Mouse (Mus musculus): ENCODE measurements around the gene Lmo1. TPM values are rescaled to one million over a fixed set of nuclear protein-coding genes. Genes with fewer than 3 reads are reported as not detected.
A peak's percentile ranks its signal among the peaks of the same experiment; 100 is the strongest.
"Not testable (repeated sequence)": the region's sequence is repeated elsewhere in the genome, so short reads cannot be mapped to it uniquely, and the experiment has no call there.

Gene Lmo1
- polyA plus RNA-seq, 1 experiment from 2014 or later: 5.2 TPM

DNA sequence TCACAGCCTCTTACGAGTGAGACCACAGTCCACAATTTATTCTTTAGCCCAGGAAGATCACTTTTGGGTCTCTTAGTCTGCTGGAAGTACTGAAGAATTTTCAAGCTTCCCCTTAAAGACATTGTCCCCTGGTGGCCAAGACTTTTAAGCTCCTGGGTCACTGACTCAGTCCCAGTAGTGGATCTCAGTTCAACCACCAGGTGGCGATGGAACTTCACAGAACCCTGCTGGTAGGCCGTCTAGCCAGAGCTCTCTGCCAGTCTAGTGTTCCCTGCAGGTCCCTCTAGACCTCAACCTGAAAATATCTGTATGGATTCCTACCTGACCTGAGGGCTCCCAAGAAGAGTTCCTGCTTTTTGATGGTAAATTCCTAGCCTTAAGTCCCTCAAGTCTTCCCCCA, 35.6 kb downstream of the Lmo1 start:
- ATAC-seq (ENCODE audit: insufficient read depth, low FRiP score): peak; percentile 67; the same call in 1 of the 2 replicates
- Histone ChIP-seq H3K4me2 (ENCODE audit: low read depth, low read length) (no peak overlapping the region), H3K4me1 (ENCODE audit: control insufficient read depth, insufficient read depth, low read length) (0 out of 2 replicates have a peak, but pooled peaks cover 2% of the 10 kb centered on the region), H3K27ac (ENCODE audit: low read length) (no peak overlapping the region), H3K9ac (ENCODE audit: low read length) (no peak overlapping the region), H3K9me3 (replicated peaks; ENCODE audit: control insufficient read depth, low read length) (no peaks in the 10 kb centered on the region), H3K27me3 (ENCODE audit: control insufficient read depth, insufficient read depth, low read length) (no peaks in the 10 kb centered on the region), H3K4me3 (replicated peaks; ENCODE audit: low read length) (no peak overlapping the region), H3K36me3 (ENCODE audit: control insufficient read depth, insufficient read depth, low read length) (no peaks in the 10 kb centered on the region)
- WGBS: 9% methylated on average over 3 of the region's 3 CpGs

DNA sequence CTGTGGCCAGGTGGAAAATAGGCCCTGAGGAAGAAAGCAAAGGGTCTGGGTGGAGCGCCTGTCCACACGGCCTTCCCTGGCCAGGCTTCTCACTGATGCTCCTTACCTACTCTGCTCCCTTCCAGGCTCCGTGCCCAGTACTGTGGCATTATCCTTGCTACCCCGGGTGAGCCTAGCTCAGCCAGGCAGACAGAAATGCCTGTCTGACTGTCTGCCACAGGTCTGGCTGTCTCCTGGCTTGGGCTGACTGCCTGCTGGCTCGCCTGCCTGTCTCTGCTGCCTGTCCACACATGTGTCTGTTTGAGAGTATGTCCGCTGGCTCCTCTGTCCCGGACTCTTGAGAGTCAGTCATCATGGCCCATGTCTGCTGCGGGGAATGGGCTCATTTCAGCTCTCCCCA, 37.6 kb downstream of the Lmo1 start:
- ATAC-seq (ENCODE audit: insufficient read depth, low FRiP score): no peak
- no peaks in the 10 kb centered on the region for H3K9me3 ChIP-seq (replicated peaks; ENCODE audit: control insufficient read depth, low read length)
- no peaks in the 10 kb centered on the region for H3K27me3 ChIP-seq (ENCODE audit: control insufficient read depth, insufficient read depth, low read length)
- 82% methylated on average over 8 of the region's 8 CpGs for WGBS
- H3K27ac ChIP-seq (ENCODE audit: low read length): no peak overlapping the region
- no peaks in the 10 kb centered on the region for H3K4me1 ChIP-seq (ENCODE audit: control insufficient read depth, insufficient read depth, low read length)
- no peak overlapping the region for H3K4me3 ChIP-seq (replicated peaks; ENCODE audit: low read length)
- H3K9ac ChIP-seq (ENCODE audit: low read length): no peak overlapping the region
- H3K4me2 ChIP-seq (ENCODE audit: low read depth, low read length): no peak overlapping the region
- no peaks in the 10 kb centered on the region for H3K36me3 ChIP-seq (ENCODE audit: control insufficient read depth, insufficient read depth, low read length)

DNA sequence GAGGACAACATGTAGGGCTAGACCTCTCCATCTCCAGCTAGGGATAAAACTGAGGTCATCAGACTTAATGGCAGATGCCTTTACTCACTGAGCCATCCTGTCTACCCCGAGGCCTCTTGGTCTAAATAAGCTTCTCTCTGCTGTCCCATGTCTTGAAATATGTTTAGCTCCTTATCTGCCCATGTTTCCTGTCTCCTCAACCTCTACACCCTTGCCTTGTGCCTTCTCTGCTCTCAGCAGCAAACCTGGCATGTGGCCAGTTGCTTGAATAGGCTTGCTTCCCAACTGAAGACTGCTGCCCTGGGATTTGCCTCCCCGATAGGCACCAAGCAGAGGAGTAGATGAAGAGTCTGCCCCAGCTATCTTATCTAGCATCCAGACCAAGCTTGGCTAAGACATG, 43.4 kb downstream of the Lmo1 start:
- Histone ChIP-seq H3K9me3 (replicated peaks; ENCODE audit: control insufficient read depth, low read length) (no peaks in the 10 kb centered on the region), H3K4me3 (replicated peaks; ENCODE audit: low read length) (no peak overlapping the region), H3K27ac (ENCODE audit: low read length) (no peak overlapping the region), H3K4me1 (ENCODE audit: control insufficient read depth, insufficient read depth, low read length) (no peaks in the 10 kb centered on the region), H3K9ac (ENCODE audit: low read length) (no peak overlapping the region), H3K4me2 (ENCODE audit: low read depth, low read length) (no peak overlapping the region), H3K27me3 (ENCODE audit: control insufficient read depth, insufficient read depth, low read length) (no peaks in the 10 kb centered on the region), H3K36me3 (ENCODE audit: control insufficient read depth, insufficient read depth, low read length) (no peaks in the 10 kb centered on the region)
- no peak for ATAC-seq (ENCODE audit: insufficient read depth, low FRiP score)
- WGBS: 65% methylated on average over 2 of the region's 2 CpGs

DNA sequence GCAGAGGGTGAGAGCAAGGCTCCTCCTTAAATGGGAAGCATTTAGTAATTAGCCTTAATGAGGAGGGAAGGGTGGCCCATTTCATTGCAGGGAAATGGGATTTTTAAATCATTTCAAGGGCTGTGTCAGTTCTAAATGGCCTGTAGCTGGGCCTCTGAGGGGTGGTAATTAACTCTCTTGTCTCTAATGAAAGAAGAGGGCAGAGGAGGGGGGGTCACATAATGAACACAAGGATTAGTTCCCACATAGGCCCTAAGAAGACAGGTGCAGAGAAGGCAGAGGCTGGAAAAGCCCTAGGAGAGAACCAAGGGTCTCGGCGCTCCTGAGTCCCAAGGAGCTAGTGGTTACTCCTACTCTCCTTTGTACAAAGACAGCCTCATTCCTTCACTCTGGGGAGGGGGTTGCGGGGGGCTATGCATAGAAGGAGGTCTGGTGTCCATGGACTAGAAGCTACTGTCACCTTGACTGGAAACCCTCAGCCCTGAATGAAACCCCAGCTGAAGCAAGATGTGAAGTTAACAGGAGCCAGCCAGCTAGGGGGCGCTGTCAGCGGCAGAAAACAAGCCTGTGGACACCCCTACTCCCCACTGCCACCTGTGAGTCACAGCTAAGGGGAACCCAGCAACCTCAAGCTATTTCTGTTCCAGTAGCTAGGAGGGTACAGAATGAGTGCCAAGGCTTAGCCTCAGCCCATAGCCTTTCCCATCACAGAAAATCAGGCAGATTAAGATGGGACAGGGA, 44.9 kb downstream of the Lmo1 start:
- WGBS: 71% methylated on average over 5 of the region's 5 CpGs
- Histone ChIP-seq H3K27me3 (ENCODE audit: control insufficient read depth, insufficient read depth, low read length) (no peaks in the 10 kb centered on the region), H3K36me3 (ENCODE audit: control insufficient read depth, insufficient read depth, low read length) (no peaks in the 10 kb centered on the region), H3K4me1 (ENCODE audit: control insufficient read depth, insufficient read depth, low read length) (no peaks in the 10 kb centered on the region), H3K4me2 (ENCODE audit: low read depth, low read length) (no peak overlapping the region), H3K27ac (ENCODE audit: low read length) (no peak overlapping the region), H3K9me3 (replicated peaks; ENCODE audit: control insufficient read depth, low read length) (no peaks in the 10 kb centered on the region), H3K9ac (ENCODE audit: low read length) (no peak overlapping the region), H3K4me3 (replicated peaks; ENCODE audit: low read length) (no peak overlapping the region)
- ATAC-seq (ENCODE audit: insufficient read depth, low FRiP score): no peak

DNA sequence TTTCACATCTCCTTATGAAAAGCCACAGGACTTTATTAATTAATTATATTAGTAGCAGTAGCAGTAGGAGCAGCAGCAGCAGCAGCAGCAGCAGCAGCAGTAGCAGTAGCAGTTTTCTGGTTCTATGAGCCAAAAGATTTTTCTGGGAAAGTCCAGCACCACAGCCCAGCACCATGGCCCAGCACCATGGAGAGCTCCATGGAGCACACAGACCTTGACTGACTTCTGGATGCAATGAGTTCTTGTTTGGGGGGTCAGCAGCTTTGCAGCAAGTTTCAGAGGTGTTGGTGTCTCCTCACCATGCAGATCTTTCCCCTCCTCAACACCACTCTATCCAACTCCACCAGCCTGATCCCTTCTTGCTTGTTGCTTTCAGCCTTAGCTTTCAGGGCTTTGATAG, 45.6 kb downstream of the Lmo1 start:
- Histone ChIP-seq H3K36me3 (ENCODE audit: control insufficient read depth, insufficient read depth, low read length) (no peaks in the 10 kb centered on the region), H3K27ac (ENCODE audit: low read length) (no peak overlapping the region), H3K9me3 (replicated peaks; ENCODE audit: control insufficient read depth, low read length) (no peaks in the 10 kb centered on the region), H3K9ac (ENCODE audit: low read length) (no peak overlapping the region), H3K4me3 (replicated peaks; ENCODE audit: low read length) (no peak overlapping the region), H3K4me1 (ENCODE audit: control insufficient read depth, insufficient read depth, low read length) (no peaks in the 10 kb centered on the region), H3K27me3 (ENCODE audit: control insufficient read depth, insufficient read depth, low read length) (no peaks in the 10 kb centered on the region), H3K4me2 (ENCODE audit: low read depth, low read length) (no peak overlapping the region)
- no peak for ATAC-seq (ENCODE audit: insufficient read depth, low FRiP score)

DNA sequence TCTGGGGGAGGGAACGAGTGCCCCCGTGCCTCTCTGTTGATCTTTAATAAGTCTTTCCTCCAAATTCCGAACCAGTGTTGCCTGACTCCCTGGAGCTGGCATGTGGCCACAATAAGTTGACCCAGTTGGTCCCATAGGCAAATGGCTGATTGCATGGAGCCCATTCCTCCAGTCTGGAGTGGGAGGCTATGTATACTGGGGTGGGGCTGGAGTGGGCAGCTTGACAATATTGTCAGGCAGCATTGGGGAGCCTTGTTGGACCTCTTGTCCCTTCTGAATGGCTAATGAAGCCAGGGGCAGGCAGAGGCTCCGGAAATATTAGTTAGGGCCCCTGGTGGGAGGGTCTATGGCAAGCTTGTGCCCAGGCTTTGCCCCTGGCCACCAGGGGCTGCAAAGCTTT, 59.1 kb downstream of the Lmo1 start:
- Histone ChIP-seq H3K4me3 (replicated peaks; ENCODE audit: low read length) (no peak overlapping the region), H3K9ac (ENCODE audit: low read length) (no peak overlapping the region), H3K27ac (ENCODE audit: low read length) (no peak overlapping the region), H3K9me3 (replicated peaks; ENCODE audit: control insufficient read depth, low read length) (no peaks in the 10 kb centered on the region), H3K4me1 (ENCODE audit: control insufficient read depth, insufficient read depth, low read length) (no peaks in the 10 kb centered on the region), H3K36me3 (ENCODE audit: control insufficient read depth, insufficient read depth, low read length) (no peaks in the 10 kb centered on the region), H3K4me2 (ENCODE audit: low read depth, low read length) (no peak overlapping the region), H3K27me3 (ENCODE audit: control insufficient read depth, insufficient read depth, low read length) (no peaks in the 10 kb centered on the region)
- 52% methylated on average over 4 of the region's 4 CpGs for WGBS
- no peak for ATAC-seq (ENCODE audit: insufficient read depth, low FRiP score)

DNA sequence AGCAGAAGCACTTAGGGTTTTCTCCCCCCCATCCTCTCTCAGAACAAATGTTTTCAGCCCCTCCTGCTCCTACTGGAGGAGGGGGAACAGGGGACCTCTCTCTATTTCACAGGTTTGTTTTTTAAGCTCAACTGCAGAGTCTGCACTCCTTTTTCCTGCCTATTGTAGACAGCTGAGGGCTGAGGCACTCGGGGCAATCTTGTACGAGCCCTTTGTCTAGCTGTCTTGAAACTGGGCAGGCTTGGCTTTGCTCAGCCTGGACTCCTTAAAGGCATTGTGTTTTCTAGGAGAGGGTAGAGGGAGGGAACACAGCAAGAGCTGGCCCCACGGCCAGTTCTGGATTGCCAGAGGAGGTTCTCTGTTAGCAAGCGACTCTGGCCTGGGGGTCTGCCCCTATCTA, 59.5 kb downstream of the Lmo1 start:
- not testable (repeated sequence) for H3K27me3 ChIP-seq (ENCODE audit: control insufficient read depth, insufficient read depth, low read length); H3K4me1 ChIP-seq (ENCODE audit: control insufficient read depth, insufficient read depth, low read length); H3K9me3 ChIP-seq (replicated peaks; ENCODE audit: control insufficient read depth, low read length); H3K9ac ChIP-seq (ENCODE audit: low read length); H3K27ac ChIP-seq (ENCODE audit: low read length); H3K4me3 ChIP-seq (replicated peaks; ENCODE audit: low read length); H3K36me3 ChIP-seq (ENCODE audit: control insufficient read depth, insufficient read depth, low read length); H3K4me2 ChIP-seq (ENCODE audit: low read depth, low read length); ATAC-seq (ENCODE audit: insufficient read depth, low FRiP score)
- WGBS: 33% methylated on average over 1 of the region's 4 CpGs

DNA sequence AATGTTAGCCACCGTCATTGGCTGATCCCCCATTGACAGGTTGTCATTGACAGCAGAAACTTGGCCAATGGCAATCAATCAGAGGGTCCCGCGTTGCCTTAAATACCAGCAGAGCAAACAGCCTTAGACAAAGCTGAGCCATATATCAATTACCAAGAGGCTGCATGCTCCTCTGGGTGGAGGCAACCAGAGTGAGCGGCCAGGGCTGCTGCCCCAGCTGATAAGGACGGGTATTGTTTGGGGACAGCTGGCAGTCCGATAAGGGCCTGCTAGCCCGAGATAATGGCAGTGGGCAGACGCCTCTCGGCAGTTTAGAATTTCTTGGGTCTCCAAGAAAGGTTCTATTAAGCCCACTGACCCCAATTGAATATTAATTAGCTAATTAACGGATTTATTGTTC, 60.1 kb downstream of the Lmo1 start:
- no peak; the same call in 1 of the 2 replicates for ATAC-seq (ENCODE audit: insufficient read depth, low FRiP score)
- no peak overlapping the region for H3K4me3 ChIP-seq (replicated peaks; ENCODE audit: low read length)
- H3K27me3 ChIP-seq (ENCODE audit: control insufficient read depth, insufficient read depth, low read length): no peaks in the 10 kb centered on the region
- no peak overlapping the region for H3K9ac ChIP-seq (ENCODE audit: low read length)
- H3K4me1 ChIP-seq (ENCODE audit: control insufficient read depth, insufficient read depth, low read length): no peaks in the 10 kb centered on the region
- no peak overlapping the region for H3K4me2 ChIP-seq (ENCODE audit: low read depth, low read length)
- no peak overlapping the region for H3K27ac ChIP-seq (ENCODE audit: low read length)
- H3K36me3 ChIP-seq (ENCODE audit: control insufficient read depth, insufficient read depth, low read length): no peaks in the 10 kb centered on the region
- no peaks in the 10 kb centered on the region for H3K9me3 ChIP-seq (replicated peaks; ENCODE audit: control insufficient read depth, low read length)
- WGBS: 25% methylated on average over 10 of the region's 10 CpGs

DNA sequence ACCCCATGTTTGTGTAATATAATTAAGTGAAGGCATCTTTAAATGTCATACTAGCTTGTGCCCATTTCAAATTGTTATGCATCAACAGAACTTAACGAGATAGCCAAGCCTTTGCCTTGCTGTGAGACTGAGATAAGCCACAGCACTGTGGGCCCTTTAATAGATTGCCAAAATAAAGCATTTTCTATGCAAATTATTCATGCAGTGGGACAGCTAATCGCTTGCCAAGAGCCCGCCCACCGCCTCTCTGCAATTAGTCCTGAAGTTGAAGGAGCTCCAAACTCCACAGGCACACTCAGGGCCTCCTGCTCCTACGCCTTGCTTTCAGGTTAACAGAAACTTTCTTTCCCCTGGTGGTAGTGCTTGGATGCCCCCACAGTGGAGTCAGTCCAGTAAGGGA, 64.0 kb downstream of the Lmo1 start:
- Histone ChIP-seq H3K4me1 (ENCODE audit: control insufficient read depth, insufficient read depth, low read length) (no peaks in the 10 kb centered on the region), H3K9ac (ENCODE audit: low read length) (no peak overlapping the region), H3K36me3 (ENCODE audit: control insufficient read depth, insufficient read depth, low read length) (no peaks in the 10 kb centered on the region), H3K27ac (ENCODE audit: low read length) (no peak overlapping the region), H3K27me3 (ENCODE audit: control insufficient read depth, insufficient read depth, low read length) (no peaks in the 10 kb centered on the region), H3K9me3 (replicated peaks; ENCODE audit: control insufficient read depth, low read length) (no peaks in the 10 kb centered on the region), H3K4me2 (ENCODE audit: low read depth, low read length) (no peak overlapping the region), H3K4me3 (replicated peaks; ENCODE audit: low read length) (no peak overlapping the region)
- no peak for ATAC-seq (ENCODE audit: insufficient read depth, low FRiP score)
- WGBS: 68% methylated on average over 5 of the region's 5 CpGs

All from stomach, embryonic 16.5 days (tissue).